Mouse (Mus musculus): ENCODE measurements at regions not wholly inside any gene's neighbourhood (a gene's known extent, or its start where the extent isn't known, plus 50 kb on each side); places are given as distances from the start of the nearest gene placed in this dataset.

GRCm38 (mm10) chr1:52553871-52554270 lies 53.4 kb upstream of the Nab1 start:
- DNase-seq (ENCODE audit: low read depth) = no peak

- DNase-seq (ENCODE audit: low read depth) = no peak
These were observed 64.7 kb upstream of the Nemp2 start for GRCm38 (mm10) chr1:52565812-52566211.

GRCm38 (mm10) chr1:52571674-52572073 lies 58.8 kb upstream of the Nemp2 start:
- DNase-seq (ENCODE audit: low read depth) = no peak

DNA sequence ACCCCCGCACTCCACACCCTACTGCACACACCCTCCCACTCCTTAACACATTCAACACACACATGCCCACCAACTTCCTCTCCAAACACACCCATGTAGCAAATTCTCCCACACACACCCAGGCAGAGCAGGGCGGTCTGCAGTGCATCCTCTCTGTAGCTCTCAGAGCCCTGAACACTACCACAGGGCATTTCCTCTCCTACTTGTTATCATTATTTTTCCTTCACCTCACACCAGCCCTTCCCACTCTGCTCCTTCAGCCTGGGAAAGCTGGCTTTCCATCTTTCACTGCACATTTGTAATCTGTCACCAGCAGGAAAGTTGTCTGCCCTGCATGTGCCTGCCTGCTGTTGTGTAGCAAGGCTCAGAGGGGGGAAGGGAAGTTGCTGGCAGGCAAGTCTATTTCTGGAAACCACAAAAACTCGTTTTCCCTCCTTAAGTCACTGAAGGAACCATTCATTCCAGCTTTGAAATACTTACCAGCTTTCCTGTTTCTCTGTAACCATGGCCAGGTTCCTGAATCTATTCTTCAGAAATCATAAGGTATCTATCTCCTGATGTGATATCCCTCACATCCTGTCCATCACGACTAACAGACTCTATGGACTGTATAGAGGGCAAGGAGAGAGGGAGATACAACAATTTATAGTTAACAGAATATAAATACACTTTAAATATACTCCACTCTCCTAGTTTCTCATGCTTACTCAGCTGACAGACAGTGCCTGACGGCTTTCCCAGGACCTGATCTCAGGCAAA lies 52.0 kb upstream of the Nemp2 start:
- peak; percentile 35 for DNase-seq (ENCODE audit: low read depth)

GRCm38 (mm10) chr1:52580132-52580896 lies 50.2 kb upstream of the Nemp2 start:
- no peak for DNase-seq (ENCODE audit: low read depth)

All from c-Kit-positive CD71-negative TER-119-negative erythroid progenitor cells, embryonic 14.5 days (primary cell).